Mouse (Mus musculus) left cerebral cortex, adult 11 months (tissue): Measurements from ENCODE around the gene Gm9745.
"Not testable (repeated sequence)": the region's sequence is repeated elsewhere in the genome, so short reads cannot be mapped to it uniquely, and the experiment has no call there.

Source experiments
- DNase-seq: peaks from one replicate; pipeline ENCODE4 v3.0.0; 2022; ENCODE audit warnings: low spot score

Gm9745 gene

DNA sequence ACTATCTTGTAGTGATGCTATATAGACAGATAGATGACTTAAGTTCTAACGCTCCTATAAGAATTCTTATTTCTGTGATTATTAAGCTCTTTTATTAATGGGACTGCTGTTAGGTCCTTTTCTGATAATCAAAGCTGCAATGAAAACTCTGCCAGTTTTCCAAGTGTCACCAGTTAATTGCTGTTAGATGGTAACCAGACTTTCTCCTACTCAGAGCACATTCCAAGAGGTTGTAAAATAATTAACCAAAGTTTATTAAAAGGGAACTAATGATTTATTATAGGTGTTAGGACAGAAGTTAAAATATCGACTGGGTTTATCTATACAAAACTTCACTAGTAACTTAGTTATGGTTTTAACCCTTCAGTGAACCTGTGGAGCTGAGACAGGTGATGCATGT is 42.0 kb downstream of the Gm9745 start:
- not testable (repeated sequence) for DNase-seq
